ENCODE assay signal across 8 mouse cellular contexts in genomic region chr14:105258379-105259034, GRCm38 (mm10). TPM values are rescaled to one million over a fixed set of nuclear protein-coding genes. Genes with fewer than 3 reads are reported as not detected.
DNase-seq lines count a peak whose midpoint lies in the region; ATAC-seq and TF ChIP-seq lines count a peak whose summit lies in the region.

TSS of gene Ndfip2 (plus strand) at chr14:105258573.

- peak; percentile 34 for TF ChIP-seq CTCF in heart, adult 2 months (IDR thresholded peaks at IDR 0.05)

- peak; percentile 70 for DNase-seq in 3T3-L1 (ENCODE audit: low read depth, low spot score)
- peak; percentile 92 to 95 for DNase-seq in adrenal gland, postnatal 36 days
- DNase-seq in heart, adult 2 months = peak; percentile 93 to 94
- peak; percentile 89 for DNase-seq in kidney, adult 9 months
- DNase-seq in liver = peak; percentile 86
- peak; percentile 79 to 89 for DNase-seq in spleen, postnatal 4 days (ENCODE audit: low spot score in 2 of 2)

- peak; percentile 91 for ATAC-seq in embryonic facial prominence, embryonic 13.5 days (ENCODE audit: insufficient number of reproducible peaks, insufficient read depth, low FRiP score, low TSS enrichment, low read depth)
- ATAC-seq in monocyte, adult 5-6 weeks (replicated peaks; ENCODE audit: insufficient number of reproducible peaks, low FRiP score, low TSS enrichment, poor library complexity, severe bottlenecking) = peak; percentile 79

- H3K27me3 ChIP-seq in embryonic facial prominence, embryonic 13.5 days = no peaks in the 10 kb centered on the region
- no peaks in the 10 kb centered on the region for H3K27me3 ChIP-seq in heart, adult 2 months (ENCODE audit: control insufficient read depth, insufficient read depth, low read length)

- intact Hi-C loops in heart, adult 2 months (cut with DNase I) = loop anchor here (2.0 to 5.0 kb wide), 3 partner anchors 34 to 639 kb away; partner anchors contain the start of genes Rbm26 and Spry2

- no peaks in the 10 kb centered on the region for H3K4me1 ChIP-seq in embryonic facial prominence, embryonic 13.5 days
- no peaks in the 10 kb centered on the region; the same call in 1 of the 2 replicates for H3K4me1 ChIP-seq in heart, adult 2 months (ENCODE audit: control insufficient read depth, insufficient read depth, low read length)

- H3K36me3 ChIP-seq in embryonic facial prominence, embryonic 13.5 days = no peaks in the 10 kb centered on the region
- no peaks in the 10 kb centered on the region for H3K36me3 ChIP-seq in heart, adult 2 months (ENCODE audit: control insufficient read depth, insufficient read depth, low read length)

- no peaks in the 10 kb centered on the region for H3K9me3 ChIP-seq in embryonic facial prominence, embryonic 13.5 days

- H3K79me2 ChIP-seq in heart, adult 2 months (replicated peaks; ENCODE audit: control insufficient read depth, insufficient read depth, low read length) = 0 out of 2 replicates have a peak, but pooled peaks cover 1% of the 10 kb centered on the region

- peak; percentile 55 for TF ChIP-seq POLR2A in heart, adult 2 months (IDR thresholded peaks at IDR 0.05; ENCODE audit: insufficient read depth, low read depth, low read length)

- H3K9ac ChIP-seq in embryonic facial prominence, embryonic 13.5 days = peak within 1 kb of the TSS; percentile 94
- peak within 1 kb of the TSS; percentile 93 for H3K9ac ChIP-seq in heart, adult 2 months (ENCODE audit: low read depth, low read length)

- peak within 1 kb of the TSS; percentile 90 for H3K4me3 ChIP-seq in embryonic facial prominence, embryonic 13.5 days
- H3K4me3 ChIP-seq in heart, adult 2 months = peak within 1 kb of the TSS; percentile 97

- peak within 1 kb of the TSS; percentile 74 for H3K4me2 ChIP-seq in embryonic facial prominence, embryonic 13.5 days

- WGBS in embryonic facial prominence, embryonic 13.5 days = 0% methylated on average over 64 of the region's 70 CpGs
- 1% methylated on average over 65 of the region's 70 CpGs for whole genome bisulfite sequencing in heart, adult 2 months

- TF ChIP-seq EP300 in heart, adult 2 months (IDR thresholded peaks at IDR 0.05; ENCODE audit: insufficient read depth, low read depth, low read length) = no peak

- peak within 1 kb of the TSS; percentile 89 for H3K27ac ChIP-seq in embryonic facial prominence, embryonic 13.5 days
- H3K27ac ChIP-seq in heart, adult 2 months = peak within 1 kb of the TSS; percentile 95

RNA-seq across cellular contexts. Expression of gene Ndfip2, which starts in this region (rescaled TPM):
- 10 to 100 TPM; 39.5 to 43.8 TPM for total RNA-seq in adrenal gland, postnatal 36 days (2021)
- 48.5 and 50.5 TPM in 2 replicates for polyA plus RNA-seq in embryonic facial prominence, embryonic 13.5 days (2015; fragmentation: Nextera tagmentation; extraction: Ambion mirVana)
- 10 to 100 TPM; 15.6 to 17.6 TPM for total RNA-seq in heart, adult 2 months (2021)
- 19.3 and 27.0 TPM in 2 replicates for polyA plus RNA-seq in heart, adult 2 months (2012; rRNA removed)
- total RNA-seq in monocyte, adult 5-6 weeks (2017) = 46.9 to 55.7 TPM (median 54.0 TPM) in 3 replicates

Comparison
In these comparisons a context has a peak if more than half of its experiments do, and no peak if none do; other contexts are left out.
1. Peak in every context shown above with its lines: DNase-seq, ATAC-seq, H3K4me3 ChIP-seq and H3K27ac ChIP-seq.